In genomic region chr5:91951404-91951803, GRCm38 (mm10) we compare ENCODE assay signal across 10 mouse cellular contexts. TPM values are rescaled to one million over a fixed set of nuclear protein-coding genes. Genes with fewer than 3 reads are reported as not detected.
DNase-seq lines count a peak whose midpoint lies in the region; ATAC-seq lines count a peak whose summit lies in the region.
"Had no signal": no experiment of that assay in that cellular context is flagged by ENCODE, and none has a peak within 500 bp of the region (broad histone marks: within the 10 kb centered on the region; RNA-seq: fewer than 3 reads in every experiment).

No protein-coding gene starts in this region.

- 0 out of 2 replicates have a peak, but pooled peaks have one; percentile 59 for ATAC-seq in hindbrain, embryonic 14.5 days (ENCODE audit: low FRiP score)
- peak; percentile 68; the same call in 1 of the 2 replicates for ATAC-seq in common myeloid progenitor, adult 5-6 weeks (replicated peaks; ENCODE audit: low read depth, poor library complexity, severe bottlenecking)

- H3K4me2 ChIP-seq in hindbrain, embryonic 14.5 days (replicated peaks), result no peak overlapping the region
- H3K4me2 ChIP-seq: limb, embryonic 15.5 days had no signal

- H3K9me3 ChIP-seq in hindbrain, embryonic 14.5 days (ENCODE audit: control insufficient read depth, low read length), result no peaks in the 10 kb centered on the region
- H3K9me3 ChIP-seq in hindbrain, embryonic 10.5 days, result no peaks in the 10 kb centered on the region
- H3K9me3 ChIP-seq: limb, embryonic 15.5 days had no signal

- H3K27ac ChIP-seq in hindbrain, embryonic 14.5 days, result no peak overlapping the region
- H3K27ac ChIP-seq in hindbrain, embryonic 10.5 days, result no peak overlapping the region
- H3K27ac ChIP-seq: limb, embryonic 15.5 days had no signal

- H3K36me3 ChIP-seq in hindbrain, embryonic 14.5 days (replicated peaks; ENCODE audit: control insufficient read depth, insufficient read depth), result peaks cover 78% of the 10 kb centered on the region
- peaks cover 88% of the 10 kb centered on the region for H3K36me3 ChIP-seq in hindbrain, embryonic 10.5 days

- H3K9ac ChIP-seq in hindbrain, embryonic 14.5 days, result no peak overlapping the region
- H3K9ac ChIP-seq: limb, embryonic 15.5 days had no signal

- H3K27me3 ChIP-seq in hindbrain, embryonic 14.5 days (ENCODE audit: control insufficient read depth, insufficient read depth, low read length), result no peaks in the 10 kb centered on the region
- no peaks in the 10 kb centered on the region for H3K27me3 ChIP-seq in hindbrain, embryonic 10.5 days (ENCODE audit: insufficient read depth, poor library complexity, severe bottlenecking)
- H3K27me3 ChIP-seq: limb, embryonic 15.5 days had no signal

- H3K4me3 ChIP-seq in hindbrain, embryonic 14.5 days (replicated peaks; ENCODE audit: low read length), result no peak overlapping the region
- H3K4me3 ChIP-seq in hindbrain, embryonic 10.5 days, result no peak overlapping the region
- H3K4me3 ChIP-seq: limb, embryonic 15.5 days had no signal

- H3K4me1 ChIP-seq in hindbrain, embryonic 14.5 days (replicated peaks; ENCODE audit: control insufficient read depth, insufficient read depth, low read length), result no peaks in the 10 kb centered on the region
- no peaks in the 10 kb centered on the region for H3K4me1 ChIP-seq in hindbrain, embryonic 10.5 days (replicated peaks)
- H3K4me1 ChIP-seq: limb, embryonic 15.5 days had no signal

- peak; percentile 77 for DNase-seq in hindbrain, embryonic 14.5 days (ENCODE audit: low spot score)
- no peak for DNase-seq in hindbrain, embryonic 10.5 days (ENCODE audit: low spot score)
- peak; percentile 19 for DNase-seq in lung, postnatal 10 days
- no peak for DNase-seq in lung, postnatal 25 days (ENCODE audit: low spot score)
- DNase-seq in retina, postnatal 7 days (ENCODE audit: low read depth, low spot score), result peak; percentile 23
- no peak for DNase-seq in cerebellum, adult 8-10 months
- DNase-seq: gastrocnemius, postnatal 10 days had no signal

RNA-seq across cellular contexts. Expression of gene Rchy1, which starts 11.5 kb away (rescaled TPM):
- polyA plus RNA-seq in hindbrain, embryonic 14.5 days (2014; fragmentation: Nextera tagmentation; extraction: Ambion mirVana), result 55.3 and 64.3 TPM in 2 replicates
- 59.2 and 62.9 TPM in 2 replicates for polyA plus RNA-seq in hindbrain, embryonic 10.5 days (2016; fragmentation: Nextera tagmentation; extraction: Ambion mirVana)
- 47.8 and 57.2 TPM in 2 replicates for total RNA-seq in common myeloid progenitor, adult 5-6 weeks (2017)

RNA-seq across cellular contexts. Expression of gene Odaph, which starts 35.9 kb away (rescaled TPM):
- 0.38 TPM in 1 of 2 replicates, not detected in the other for polyA plus RNA-seq in hindbrain, embryonic 14.5 days (2014; fragmentation: Nextera tagmentation; extraction: Ambion mirVana)
- not detected in 2 replicates for polyA plus RNA-seq in hindbrain, embryonic 10.5 days (2016; fragmentation: Nextera tagmentation; extraction: Ambion mirVana)
- total RNA-seq in common myeloid progenitor, adult 5-6 weeks (2017), result not detected in 2 replicates
- total RNA-seq: heart, postnatal 14 days had no signal

Comparison
In these comparisons a context has a peak if more than half of its experiments do, and no peak if none do; other contexts are left out.
1. DNase-seq: peak in hindbrain, embryonic 14.5 days (single experiment), lung, postnatal 10 days (single experiment) and retina, postnatal 7 days (single experiment); none in hindbrain, embryonic 10.5 days (single experiment), lung, postnatal 25 days (single experiment) and cerebellum, adult 8-10 months (single experiment).